Mouse (Mus musculus) midbrain, embryonic 14.5 days (tissue): Measurements from ENCODE around the gene Ikzf3. TPM values are rescaled to one million over a fixed set of nuclear protein-coding genes. Genes with fewer than 3 reads are reported as not detected.

Source experiments
- ATAC-seq: fragments of 200-750 bp; cut with Nextera tagmentation; 2 replicates; pipeline ENCODE4 v1.8.0; 2017; ENCODE audit warnings: moderate number of reproducible peaks, moderate library complexity; ENCODE audit not compliant: low FRiP score, low TSS enrichment
- DNase-seq: peaks from one replicate; pipeline ENCODE4 v3.0.0-alpha.2; 2015
- H3K27ac ChIP-seq: fragments of 300-500 bp; sonication (generic); replicated peaks from 2 replicates; pipeline ENCODE4 v1.5.1; 2014; ENCODE audit warnings: mild to moderate bottlenecking, low read depth, low read length, moderate library complexity
- H3K27me3 ChIP-seq: fragments of 300-500 bp; sonication (generic); 2 replicates; pipeline ENCODE4 v1.6.1; 2014; ENCODE audit warnings: low read length, control low read depth, mixed read lengths; ENCODE audit not compliant: control insufficient read depth, insufficient read depth
- H3K36me3 ChIP-seq: fragments of 300-500 bp; sonication (generic); 2 replicates; pipeline ENCODE4 v1.6.1; 2014; ENCODE audit warnings: low read length, control low read depth; ENCODE audit not compliant: control insufficient read depth, insufficient read depth
- H3K4me1 ChIP-seq: fragments of 300-500 bp; sonication (generic); 2 replicates; pipeline ENCODE4 v1.6.1; 2014; ENCODE audit warnings: mild to moderate bottlenecking, antibody characterized with exemption, low read length, control low read depth; ENCODE audit not compliant: control insufficient read depth, insufficient read depth
- H3K4me2 ChIP-seq: fragments of 300-500 bp; sonication (generic); 2 replicates; pipeline ENCODE4 v1.6.1; 2014; ENCODE audit warnings: mild to moderate bottlenecking, low read length, moderate library complexity
- H3K4me3 ChIP-seq: fragments of 300-500 bp; sonication (generic); replicated peaks from 2 replicates; pipeline ENCODE4 v1.5.1; 2014; ENCODE audit warnings: low read depth, low read length
- H3K9ac ChIP-seq: fragments of 300-500 bp; sonication (generic); replicated peaks from 2 replicates; pipeline ENCODE4 v1.6.1; 2014; ENCODE audit warnings: mild to moderate bottlenecking, low read length, moderate library complexity
- H3K9me3 ChIP-seq: fragments of 300-500 bp; sonication (generic); 2 replicates; pipeline ENCODE4 v1.6.1; 2016; ENCODE audit warnings: low read length, control low read depth, mixed read lengths; ENCODE audit not compliant: control insufficient read depth
- WGBS: fragments of 180-500 bp; shearing (Covaris S2); extraction: QIAGEN DNeasy Blood & Tissue Kit; methylation state at CpG from one replicate; pipeline ENCODE4 v1.1.7; 2014; 5-methylcytosine and 5-hydroxymethylcytosine counted together
- polyA plus RNA-seq: library from polyadenylated mRNA; unstranded; fragments of >200 nt; fragmentation: Nextera tagmentation; extraction: Ambion mirVana; gene quantifications from 2 replicates; pipeline ENCODE4 v1.2.1, GENCODE M21; 2014

Gene Ikzf3
- polyA plus RNA-seq, 1 experiment from 2014 or later, result not detected

GRCm38 (mm10) chr11:98509434-98509833 lies 36.4 kb downstream of the Ikzf3 start:
- H3K4me2 ChIP-seq, result no peak overlapping the region
- H3K27me3 ChIP-seq, result no peaks in the 10 kb centered on the region
- no peaks in the 10 kb centered on the region for H3K9me3 ChIP-seq
- no peak overlapping the region for H3K4me3 ChIP-seq
- no peak for ATAC-seq
- H3K27ac ChIP-seq, result no peak overlapping the region
- no peak overlapping the region for H3K9ac ChIP-seq
- 81% methylated on average over 7 of the region's 7 CpGs for WGBS
- DNase-seq, result no peak
- no peaks in the 10 kb centered on the region for H3K36me3 ChIP-seq
- H3K4me1 ChIP-seq, result no peaks in the 10 kb centered on the region

GRCm38 (mm10) chr11:98504926-98505325 lies 40.9 kb downstream of the Ikzf3 start:
- Histone ChIP-seq H3K9me3 (no peaks in the 10 kb centered on the region), H3K27me3 (no peaks in the 10 kb centered on the region), H3K36me3 (no peaks in the 10 kb centered on the region), H3K27ac (no peak overlapping the region), H3K4me3 (no peak overlapping the region), H3K9ac (no peak overlapping the region), H3K4me1 (no peaks in the 10 kb centered on the region), H3K4me2 (no peak overlapping the region)
- no peak for ATAC-seq
- WGBS, result 62% methylated on average over 3 of the region's 3 CpGs
- DNase-seq, result no peak

- H3K4me2 ChIP-seq, result no peak overlapping the region
- no peak overlapping the region for H3K27ac ChIP-seq
- H3K4me1 ChIP-seq, result no peaks in the 10 kb centered on the region
- DNase-seq (peak; percentile 14), ATAC-seq (no peak)
- H3K9me3 ChIP-seq, result no peaks in the 10 kb centered on the region
- no peaks in the 10 kb centered on the region for H3K27me3 ChIP-seq
- H3K4me3 ChIP-seq, result no peak overlapping the region
- H3K36me3 ChIP-seq, result no peaks in the 10 kb centered on the region
- H3K9ac ChIP-seq, result no peak overlapping the region
- WGBS, result 58% methylated on average over 22 of the region's 22 CpGs
Observed at GRCm38 (mm10) chr11:98497388-98498288, 48.2 kb downstream of the Ikzf3 start.

GRCm38 (mm10) chr11:98495176-98495719 lies 50.6 kb downstream of the Ikzf3 start:
- Histone ChIP-seq H3K4me2 (no peak overlapping the region), H3K9ac (no peak overlapping the region), H3K4me3 (no peak overlapping the region), H3K36me3 (no peaks in the 10 kb centered on the region), H3K9me3 (no peaks in the 10 kb centered on the region), H3K27me3 (no peaks in the 10 kb centered on the region), H3K4me1 (no peaks in the 10 kb centered on the region), H3K27ac (no peak overlapping the region)
- no peak for DNase-seq
- 92% methylated on average over 5 of the region's 5 CpGs for WGBS
- ATAC-seq, result no peak

GRCm38 (mm10) chr11:98493394-98493793 lies 52.4 kb downstream of the Ikzf3 start:
- Histone ChIP-seq H3K9ac (no peak overlapping the region), H3K27me3 (no peaks in the 10 kb centered on the region), H3K4me3 (no peak overlapping the region), H3K36me3 (no peaks in the 10 kb centered on the region), H3K4me2 (no peak overlapping the region), H3K9me3 (no peaks in the 10 kb centered on the region), H3K27ac (no peak overlapping the region), H3K4me1 (no peaks in the 10 kb centered on the region)
- ATAC-seq (no peak), DNase-seq (no peak)
- 62% methylated on average over 9 of the region's 9 CpGs for WGBS

GRCm38 (mm10) chr11:98492959-98493358 lies 52.9 kb downstream of the Ikzf3 start:
- Histone ChIP-seq H3K4me1 (no peaks in the 10 kb centered on the region), H3K9ac (no peak overlapping the region), H3K27ac (no peak overlapping the region), H3K36me3 (no peaks in the 10 kb centered on the region), H3K4me3 (no peak overlapping the region), H3K4me2 (no peak overlapping the region), H3K27me3 (no peaks in the 10 kb centered on the region), H3K9me3 (no peaks in the 10 kb centered on the region)
- ATAC-seq (no peak), DNase-seq (no peak)
- WGBS, result 19% methylated on average over 7 of the region's 7 CpGs

GRCm38 (mm10) chr11:98491571-98491970 lies 54.3 kb downstream of the Ikzf3 start:
- DNase-seq (no peak), ATAC-seq (no peak)
- H3K4me3 ChIP-seq, result no peak overlapping the region
- no peak overlapping the region for H3K9ac ChIP-seq
- 80% methylated on average over 7 of the region's 7 CpGs for WGBS
- H3K4me2 ChIP-seq, result no peak overlapping the region
- H3K27ac ChIP-seq, result no peak overlapping the region
- H3K36me3 ChIP-seq, result no peaks in the 10 kb centered on the region
- no peaks in the 10 kb centered on the region for H3K9me3 ChIP-seq
- no peaks in the 10 kb centered on the region for H3K4me1 ChIP-seq
- no peaks in the 10 kb centered on the region for H3K27me3 ChIP-seq

GRCm38 (mm10) chr11:98488540-98489234 lies 57.1 kb downstream of the Ikzf3 start:
- 77% methylated on average over 20 of the region's 20 CpGs for WGBS
- H3K27ac ChIP-seq, result no peak overlapping the region
- no peak overlapping the region for H3K4me3 ChIP-seq
- no peak for DNase-seq
- H3K36me3 ChIP-seq, result no peaks in the 10 kb centered on the region
- ATAC-seq, result no peak
- H3K4me2 ChIP-seq, result no peak overlapping the region
- no peaks in the 10 kb centered on the region for H3K9me3 ChIP-seq
- H3K27me3 ChIP-seq, result no peaks in the 10 kb centered on the region
- H3K4me1 ChIP-seq, result no peaks in the 10 kb centered on the region
- no peak overlapping the region for H3K9ac ChIP-seq
